Mouse (Mus musculus): ENCODE results near the gene P2rx4.

GRCm38 (mm10) chr5:122715723-122716122 lies 8.4 kb downstream of the P2rx4 start:
- TF ChIP-seq EP300 (IDR thresholded peaks at IDR 0.05; ENCODE audit: low read depth) (no peak), CTCF (IDR thresholded peaks at IDR 0.05; ENCODE audit: low read depth) (no peak)

Data from heart, postnatal 0 days (tissue).